ENCODE assay signal across 9 mouse cellular contexts in the genomic region with DNA sequence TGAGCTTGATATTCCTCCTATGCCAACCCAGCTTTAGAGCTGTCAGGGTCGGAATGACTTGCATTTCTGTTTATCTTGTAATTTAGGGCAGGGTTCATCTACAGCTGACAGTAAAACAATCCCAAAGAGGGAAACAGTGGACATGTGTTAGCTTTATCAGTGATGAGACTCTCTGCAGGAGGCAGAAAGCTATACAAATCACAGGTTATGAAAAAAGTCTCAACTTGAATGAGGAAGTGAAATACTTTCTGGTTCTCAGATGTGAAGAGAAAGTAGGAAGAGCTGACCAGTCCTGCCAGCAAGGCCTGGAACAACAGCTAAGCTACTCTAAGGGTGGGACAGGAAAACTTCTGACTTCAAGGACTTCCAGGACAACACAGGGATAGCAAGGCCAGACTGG.
A peak's percentile ranks its signal among the peaks of the same experiment; 100 is the strongest.
DNase-seq lines count a peak whose midpoint lies in the region; ATAC-seq lines count a peak whose summit lies in the region.
"Had no signal": no experiment of that assay in that cellular context is flagged by ENCODE, and none has a peak within 500 bp of the region (broad histone marks: within the 10 kb centered on the region; RNA-seq: fewer than 3 reads in every experiment).

No protein-coding gene starts in this region.

- no peaks in the 10 kb centered on the region for H3K27me3 ChIP-seq in liver, embryonic 15.5 days
- H3K27me3 ChIP-seq: midbrain, embryonic 13.5 days had no signal

- WGBS in liver, embryonic 15.5 days (ENCODE audit: insufficient replicate concordance): 5% methylated on average over 1 of the region's 1 CpGs

- peak; percentile 9 for DNase-seq in gastrocnemius, adult 18-20 months (ENCODE audit: low spot score)
- DNase-seq in gastrocnemius, adult 8-10 months (ENCODE audit: low spot score in 2 of 2): no peak
- peak; percentile 65 for DNase-seq in 416B (ENCODE audit: low read depth)
- peak; percentile 50 to 58 for DNase-seq in heart, adult 9 months (ENCODE audit: low spot score in 2 of 2)
- no peak for DNase-seq in urinary bladder, postnatal 14 days (ENCODE audit: low spot score)
- DNase-seq in testis, postnatal 14 days (ENCODE audit: low spot score): no peak
- DNase-seq in cerebellum, postnatal 36 days: no peak

- H3K9ac ChIP-seq in liver, embryonic 15.5 days: no peak overlapping the region
- H3K9ac ChIP-seq: midbrain, embryonic 13.5 days had no signal

- no peak overlapping the region for H3K4me3 ChIP-seq in liver, embryonic 15.5 days (replicated peaks)
- H3K4me3 ChIP-seq: midbrain, embryonic 13.5 days had no signal

- H3K27ac ChIP-seq in liver, embryonic 15.5 days (replicated peaks): no peak overlapping the region; the same call in 1 of the 2 replicates
- H3K27ac ChIP-seq: midbrain, embryonic 13.5 days had no signal

- H3K4me2 ChIP-seq in liver, embryonic 15.5 days: no peak overlapping the region
- H3K4me2 ChIP-seq: midbrain, embryonic 13.5 days had no signal

- H3K9me3 ChIP-seq in liver, embryonic 15.5 days (replicated peaks): no peaks in the 10 kb centered on the region
- H3K9me3 ChIP-seq: midbrain, embryonic 13.5 days had no signal

- peaks cover 23% of the 10 kb centered on the region for H3K4me1 ChIP-seq in liver, embryonic 15.5 days (replicated peaks)

- peaks cover 4% of the 10 kb centered on the region; the same call in 1 of the 2 replicates for H3K36me3 ChIP-seq in liver, embryonic 15.5 days (replicated peaks)
- H3K36me3 ChIP-seq: midbrain, embryonic 13.5 days had no signal

- ATAC-seq in liver, embryonic 15.5 days (ENCODE audit: insufficient read depth): peak; percentile 28; the same call in 1 of the 2 replicates
- ATAC-seq: midbrain, embryonic 13.5 days had no signal

Comparison
In these comparisons a context has a peak if more than half of its experiments do, and no peak if none do; other contexts are left out.
1. DNase-seq: peak in gastrocnemius, adult 18-20 months (single experiment), 416B (single experiment) and heart, adult 9 months (2 of 2); none in gastrocnemius, adult 8-10 months (0 of 2), urinary bladder, postnatal 14 days (single experiment), testis, postnatal 14 days (single experiment) and cerebellum, postnatal 36 days (0 of 2).